Mouse (Mus musculus): Measurements from ENCODE around the gene Mcoln2. TPM values are rescaled to one million over a fixed set of nuclear protein-coding genes. Genes with fewer than 3 reads are reported as not detected.

Mcoln2 gene
- total and polyA plus RNA-seq, 3 experiments, result 31.0 to 34.9 (median 32.0) TPM

GRCm38 (mm10) chr3:146107921-146108571 is 41.6 kb upstream of the Mcoln2 start, which contains the start of gene Wdr63 (continued):
- no peak for TF ChIP-seq NELFE (IDR thresholded peaks at IDR 0.05; ENCODE audit: low read depth, low read length)
- no peak for TF ChIP-seq RCOR1 (conservative IDR thresholded peaks at IDR 0.05; ENCODE audit: low read depth, low read length)
- TF ChIP-seq IRF4 (IDR thresholded peaks at IDR 0.05; ENCODE audit: low read depth, low read length), result peak; percentile 29; the same call in 1 of the 2 replicates
- no peak for TF ChIP-seq USF1 (IDR thresholded peaks at IDR 0.05; ENCODE audit: low read depth, low read length)
- TF ChIP-seq EP300 (IDR thresholded peaks at IDR 0.05; ENCODE audit: low read length), result no peak
- TF ChIP-seq NRF1 (IDR thresholded peaks at IDR 0.05; ENCODE audit: low read depth, low read length), result no peak
- no peak for TF ChIP-seq MAZ (IDR thresholded peaks at IDR 0.05; ENCODE audit: low read depth, low read length)
- TF ChIP-seq TCF12 (IDR thresholded peaks at IDR 0.05; ENCODE audit: low read depth, low read length), result no peak
- TF ChIP-seq SIN3A (IDR thresholded peaks at IDR 0.05; ENCODE audit: low read length), result peak; percentile 95
- TF ChIP-seq MYC (IDR thresholded peaks at IDR 0.05; ENCODE audit: low read depth, low read length), result no peak
- TF ChIP-seq MAX (IDR thresholded peaks at IDR 0.05; ENCODE audit: low read length), result no peak

DNA sequence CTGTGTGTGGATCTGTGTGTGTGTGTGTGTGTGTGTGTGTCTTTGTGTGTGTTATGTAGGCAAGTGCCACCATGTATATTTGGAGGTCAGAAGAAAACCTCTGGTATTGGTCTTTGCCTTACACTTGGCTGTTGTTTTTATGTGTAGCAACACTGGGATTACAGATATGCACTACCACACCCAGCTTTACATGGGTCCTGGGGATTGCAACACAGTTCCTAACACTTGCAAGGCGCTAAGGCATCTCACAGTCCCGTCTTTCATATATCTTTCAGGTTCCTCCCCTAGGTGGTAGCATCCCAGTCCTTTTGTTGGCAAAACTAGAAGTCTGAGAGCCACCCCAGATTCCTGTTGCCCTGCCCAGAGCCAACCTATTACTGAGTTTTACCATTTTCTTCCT is 40.7 kb upstream of the Mcoln2 start:
- H3K27ac ChIP-seq (ENCODE audit: insufficient read depth, low read depth), result no peak overlapping the region
- no peak for DNase-seq (ENCODE audit: extremely low read depth)
- no peaks in the 10 kb centered on the region for H3K79me2 ChIP-seq (replicated peaks; ENCODE audit: control insufficient read depth, extremely low read depth, insufficient read depth, poor library complexity, severe bottlenecking)
- H3K4me1 ChIP-seq (ENCODE audit: control insufficient read depth in 1 of 2, insufficient read depth in 2 of 2), result peaks cover 6 to 15% of the 10 kb centered on the region in 2 experiments
- H3K4me2 ChIP-seq (ENCODE audit: insufficient read depth, low read depth, poor library complexity, severe bottlenecking), result no peak overlapping the region
- H3K9me3 ChIP-seq (replicated peaks; ENCODE audit: low read length), result peaks cover 13% of the 10 kb centered on the region
- no peak overlapping the region for H3K9ac ChIP-seq (ENCODE audit: insufficient read depth, low read depth)
- dilution Hi-C loops (cut with MboI; ENCODE audit: extremely low pct_ligation_motif_present, extremely low pct_unique_long_range_greater_than_20kb, low sequenced_read_pairs) (no loop called here), in situ Hi-C loops (cut with MboI; ENCODE audit: low pct_ligation_motif_present, low pct_unique_long_range_greater_than_20kb, low sequenced_read_pairs) (no loop called here)
- H3K27me3 ChIP-seq (replicated peaks), result no peaks in the 10 kb centered on the region
- H3K36me3 ChIP-seq (replicated peaks in 1 of 2; ENCODE audit: control insufficient read depth in 1 of 2, insufficient read depth in 1 of 2, low read length in 1 of 2), result no peaks in the 10 kb centered on the region
- TF ChIP-seq GABPA (IDR thresholded peaks at IDR 0.05; ENCODE audit: insufficient replicate concordance, low read depth, low read length) (no peak), USF1 (IDR thresholded peaks at IDR 0.05; ENCODE audit: low read depth, low read length) (no peak), E2F4 (IDR thresholded peaks at IDR 0.05; ENCODE audit: insufficient replicate concordance, low read depth, low read length) (no peak), MAX (IDR thresholded peaks at IDR 0.05; ENCODE audit: low read length) (no peak), CHD2 (IDR thresholded peaks at IDR 0.05; ENCODE audit: low read length) (no peak), JUN (IDR thresholded peaks at IDR 0.05; ENCODE audit: insufficient read depth, low read depth, low read length) (no peak), ELF1 (IDR thresholded peaks at IDR 0.05; ENCODE audit: low read depth, low read length) (no peak), ZNF384 (IDR thresholded peaks at IDR 0.05; ENCODE audit: low read depth, low read length) (no peak), TCF12 (IDR thresholded peaks at IDR 0.05; ENCODE audit: low read depth, low read length) (no peak), RAD21 (IDR thresholded peaks at IDR 0.05; ENCODE audit: low read depth, low read length) (no peak; the same call in 1 of the 2 replicates), RCOR1 (conservative IDR thresholded peaks at IDR 0.05; ENCODE audit: low read depth, low read length) (no peak)
- no peak overlapping the region for H3K4me3 ChIP-seq (replicated peaks in 1 of 3; ENCODE audit: low read depth in 2 of 3, low read length in 2 of 3, poor library complexity in 1 of 3)
